Mouse (Mus musculus) activated CD4-positive, CD25-positive, alpha-beta regulatory T cell, adult 4 months (primary cell): Measurements from ENCODE around the gene Rp2. TPM values are rescaled to one million over a fixed set of nuclear protein-coding genes. Genes with fewer than 3 reads are reported as not detected.
"Not testable (repeated sequence)": the region's sequence is repeated elsewhere in the genome, so short reads cannot be mapped to it uniquely, and the experiment has no call there.

Experiments used
- ATAC-seq: one replicate; pipeline ENCODE4 v1.8.0; 2017
- polyA plus RNA-seq, 2 experiments: library from polyadenylated mRNA; unstranded; fragments of 100-300 nt; shearing (Covaris generic); gene quantifications; one replicate each; pipeline ENCODE4 v1.2.1; 2017

Rp2 gene
- 10 to 100 TPM; 11.0 to 12.5 TPM for polyA plus RNA-seq

DNA sequence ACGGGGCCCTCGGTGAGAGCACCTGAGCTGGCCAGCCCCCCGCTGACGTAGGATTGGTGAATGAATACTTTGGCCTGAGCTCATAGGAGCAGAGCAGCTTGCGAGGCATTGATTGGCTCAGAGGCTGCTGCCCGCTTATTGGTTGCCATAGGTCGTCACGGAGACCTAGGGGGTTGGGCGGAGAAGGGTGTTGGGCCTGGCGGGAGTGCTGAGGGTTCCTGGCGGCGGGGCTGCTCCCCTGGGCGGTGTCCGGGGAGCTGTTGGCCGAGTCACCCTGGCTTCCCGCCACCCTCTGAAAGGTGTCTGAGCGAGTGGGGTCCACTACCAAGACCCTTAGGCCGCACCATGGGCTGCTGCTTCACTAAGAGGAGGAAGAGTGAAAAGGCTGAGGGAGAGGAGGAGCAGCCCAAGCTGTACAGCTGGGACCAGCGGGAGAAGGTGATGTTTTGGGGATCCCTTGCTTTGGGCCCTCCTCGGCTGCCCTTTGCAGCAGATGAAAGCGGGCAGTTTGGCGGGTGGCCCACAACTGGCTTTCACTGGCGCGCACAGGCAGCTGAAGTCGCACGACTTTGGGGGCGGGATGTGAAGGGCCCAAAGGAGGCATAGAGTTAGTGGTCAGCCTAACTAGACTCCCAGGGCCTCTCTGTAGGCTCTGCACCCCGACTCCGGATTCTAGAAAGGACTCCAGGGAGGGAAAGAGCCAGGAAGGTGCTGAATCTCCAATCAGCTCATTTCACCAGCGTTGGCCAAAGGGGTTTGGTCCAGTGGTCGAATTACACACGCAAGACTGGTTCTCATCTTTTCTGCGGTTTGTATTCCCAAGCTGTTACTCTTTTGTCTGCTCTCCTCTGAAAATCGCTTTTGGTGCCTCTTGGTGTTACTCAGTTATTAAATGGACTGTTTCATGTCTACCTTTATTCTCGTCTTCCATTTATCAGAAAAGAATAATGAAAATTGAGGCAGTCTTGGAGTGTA lies at the start of gene Rp2:
Gene Rp2, plus strand, starts transcription at position 91 of the 975 bp plus-strand sequence.
- ATAC-seq: peak; percentile 99

- ATAC-seq: no peak
Measured at GRCm38 (mm10) chrX:20332756-20333155, 31.5 kb upstream of the Rp2 start.

DNA sequence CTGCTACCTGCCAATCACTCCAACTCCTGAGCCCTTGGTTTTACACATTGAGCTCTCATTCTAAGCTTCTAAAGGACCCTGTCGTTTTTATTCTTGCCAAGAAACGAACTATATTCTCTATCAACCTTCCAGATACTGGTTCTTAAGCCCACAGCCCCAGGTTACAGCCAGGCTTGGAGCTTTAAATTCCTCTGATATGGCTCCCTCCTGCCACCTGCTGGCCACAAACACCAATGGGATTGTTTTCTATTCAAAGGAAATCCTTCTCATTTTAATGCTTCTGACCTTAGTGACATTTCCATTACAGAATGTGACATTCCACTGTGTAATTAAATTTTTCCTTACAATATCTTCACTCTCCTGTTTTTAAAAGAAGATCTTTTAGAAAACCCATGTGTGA lies 28.6 kb upstream of the Rp2 start:
- no peak for ATAC-seq

DNA sequence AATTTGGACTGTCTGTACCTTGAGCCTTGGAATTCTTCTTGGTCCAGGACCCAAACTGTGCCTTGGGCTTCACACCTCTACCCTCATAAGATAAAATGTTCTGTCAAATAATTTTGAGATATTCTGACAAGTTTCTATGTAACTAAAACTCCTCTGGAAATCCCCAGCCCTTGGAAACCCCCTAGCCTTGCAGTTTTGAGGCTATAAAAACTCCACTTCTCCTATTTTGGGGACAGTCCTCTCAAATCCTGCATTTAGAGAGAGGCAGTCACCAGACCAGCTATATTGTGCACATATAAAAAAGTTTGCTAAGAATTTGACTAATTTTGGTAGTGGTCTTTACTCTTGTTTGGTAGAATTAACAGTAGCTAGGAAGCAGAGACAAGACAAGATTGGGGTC lies 19.3 kb upstream of the Rp2 start:
- ATAC-seq: no peak

- ATAC-seq: no peak
Measured at GRCm38 (mm10) chrX:20346355-20346754, 17.9 kb upstream of the Rp2 start.

GRCm38 (mm10) chrX:20350241-20350640 lies 14.0 kb upstream of the Rp2 start:
- ATAC-seq: not testable (repeated sequence)

GRCm38 (mm10) chrX:20355283-20355682 lies 9.0 kb upstream of the Rp2 start:
- no peak for ATAC-seq

GRCm38 (mm10) chrX:20356309-20356708 lies 8.0 kb upstream of the Rp2 start:
- no peak for ATAC-seq

DNA sequence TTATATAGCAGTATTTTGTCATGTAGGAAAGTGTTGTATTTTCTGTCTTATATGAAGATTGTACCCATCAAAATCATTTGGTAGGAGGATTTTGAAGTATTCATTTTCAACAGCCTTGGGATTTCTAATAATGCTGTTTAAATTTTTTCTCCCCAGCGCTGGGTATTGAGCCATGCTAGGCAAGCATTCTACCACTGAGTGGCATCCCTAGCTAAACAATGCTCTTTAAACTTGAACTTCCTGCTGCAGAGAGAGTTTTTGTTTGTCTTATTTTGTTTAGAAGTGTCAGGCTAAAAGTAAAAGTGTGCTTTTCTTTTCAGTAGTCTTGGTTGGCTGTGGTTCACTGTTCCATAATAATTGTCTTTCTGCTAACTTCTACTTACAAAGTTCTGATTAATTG lies 1.8 kb downstream of the Rp2 start:
- ATAC-seq: no peak

- no peak for ATAC-seq
Measured at GRCm38 (mm10) chrX:20379347-20380014, 15.2 kb downstream of the Rp2 start.

GRCm38 (mm10) chrX:20382260-20382659 lies 18.0 kb downstream of the Rp2 start:
- no peak for ATAC-seq

DNA sequence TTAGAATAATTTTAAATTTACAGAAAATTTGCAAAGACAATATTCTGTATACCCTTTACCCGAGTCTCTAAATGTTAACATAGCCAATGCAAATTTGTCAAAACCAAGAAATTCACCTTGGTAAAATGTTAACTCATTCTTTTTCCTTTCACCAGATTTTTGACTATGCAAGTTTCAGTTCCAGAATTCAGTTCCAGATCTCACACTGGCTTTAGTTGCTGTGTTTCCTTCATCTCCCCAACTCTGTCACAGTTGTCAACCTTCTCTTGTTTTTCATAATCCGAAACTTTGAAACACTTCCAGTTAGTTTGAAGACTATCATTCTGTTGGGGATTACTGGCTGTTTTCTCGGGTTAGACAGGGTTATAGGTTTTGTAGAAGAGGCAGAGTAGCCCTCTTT lies 22.7 kb downstream of the Rp2 start:
- ATAC-seq: no peak

- ATAC-seq: not testable (repeated sequence)
Measured at GRCm38 (mm10) chrX:20391964-20392363, 27.7 kb downstream of the Rp2 start.

GRCm38 (mm10) chrX:20392942-20393341 lies 28.7 kb downstream of the Rp2 start:
- ATAC-seq: no peak

DNA sequence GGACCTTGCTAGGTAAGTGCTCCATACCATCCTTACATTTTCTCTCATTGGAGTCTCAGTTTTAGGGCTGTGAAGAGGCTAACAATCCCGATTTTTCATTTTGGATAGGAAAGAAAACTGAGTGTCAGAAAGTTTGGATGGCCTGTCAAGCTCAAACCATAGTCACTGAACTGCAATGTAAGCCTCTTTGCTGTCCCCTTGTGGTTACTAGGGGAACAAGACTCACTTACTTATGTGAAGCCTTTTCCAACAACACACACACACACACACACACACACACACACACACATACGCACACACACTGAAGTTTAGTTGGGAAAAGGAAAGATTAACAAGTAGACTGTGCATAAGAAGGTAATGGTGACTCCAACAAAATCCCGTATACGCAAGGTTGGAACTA lies 39.8 kb downstream of the Rp2 start:
- ATAC-seq: no peak

DNA sequence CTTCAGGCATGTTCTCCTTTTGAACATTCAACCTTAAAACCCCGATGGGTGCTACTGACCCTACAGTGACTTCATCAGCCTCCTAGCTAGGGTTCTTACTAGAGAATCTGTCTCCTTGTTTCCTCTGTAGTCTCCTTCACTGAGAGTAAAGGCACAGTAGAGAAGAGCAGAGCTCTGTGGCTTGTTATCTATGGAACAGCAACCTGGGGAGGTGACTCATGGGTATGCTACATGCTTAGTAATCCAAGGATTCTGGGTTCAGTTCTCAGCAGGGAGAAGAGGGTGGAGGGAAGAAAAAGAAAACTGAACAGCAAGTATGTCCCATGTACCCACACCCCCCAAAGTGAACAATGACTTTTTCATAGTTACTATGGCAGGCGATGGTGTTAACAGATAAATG lies 42.6 kb downstream of the Rp2 start:
- ATAC-seq: no peak

DNA sequence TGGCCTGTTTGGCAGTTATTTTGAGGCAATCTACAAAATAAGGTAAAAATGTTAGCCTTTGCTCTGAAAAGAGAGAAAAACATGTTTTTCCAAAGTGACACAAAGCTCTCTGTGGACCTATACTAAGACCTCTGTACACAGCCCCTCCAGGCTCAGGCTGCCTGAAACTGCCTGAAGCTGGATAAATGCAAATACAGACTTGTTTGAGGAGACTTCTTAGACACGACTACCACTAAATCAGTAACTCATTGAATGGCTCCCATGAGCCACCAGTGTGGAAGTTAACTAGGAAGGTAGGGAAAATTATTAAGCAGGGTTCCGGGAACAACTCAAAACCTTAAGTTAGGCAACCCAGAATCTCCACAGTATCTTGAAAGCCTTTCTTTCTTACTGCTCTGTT lies 43.4 kb downstream of the Rp2 start:
- no peak for ATAC-seq

- ATAC-seq: no peak
Measured at GRCm38 (mm10) chrX:20411382-20411781, 47.1 kb downstream of the Rp2 start.

GRCm38 (mm10) chrX:20412221-20412620 lies 47.9 kb downstream of the Rp2 start:
- no peak for ATAC-seq

- ATAC-seq: no peak
Measured at GRCm38 (mm10) chrX:20414885-20415622, 50.8 kb downstream of the Rp2 start.

GRCm38 (mm10) chrX:20418461-20418860 lies 54.2 kb downstream of the Rp2 start:
- ATAC-seq: no peak

DNA sequence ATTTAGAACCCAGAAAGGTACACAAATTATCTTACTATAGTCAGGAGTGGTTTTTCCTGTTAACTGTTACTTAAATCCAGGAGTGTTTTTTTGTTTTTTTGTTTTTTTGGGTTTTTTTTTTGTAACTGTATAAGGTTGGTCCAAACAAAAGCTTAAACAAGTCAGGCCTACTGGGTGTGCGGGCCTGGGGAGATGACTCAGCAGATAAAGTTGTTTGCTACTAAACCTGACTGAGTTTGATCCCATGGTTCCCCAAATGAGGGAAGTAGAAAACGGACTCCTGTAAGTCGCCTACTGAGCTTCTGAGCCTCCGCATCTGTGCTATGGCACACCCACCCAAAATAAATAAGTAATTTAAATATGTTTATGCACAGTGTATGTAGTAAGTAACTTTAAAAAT lies 55.3 kb downstream of the Rp2 start:
- no peak for ATAC-seq
